Mouse (Mus musculus) ES-Bruce4 (cell line): Measurements from ENCODE around the gene Ctu1.

Experiments
- CTCF ChIP-seq: IDR thresholded peaks from one replicate; pipeline ENCODE4 v1.8.1; 2011; ENCODE audit warnings: low read depth, low read length
- EP300 ChIP-seq: IDR thresholded peaks from 2 replicates; pipeline ENCODE4 v1.6.1; 2011; ENCODE audit warnings: low read depth, low read length; ENCODE audit not compliant: insufficient read depth
- POLR2A ChIP-seq: IDR thresholded peaks from one replicate; pipeline ENCODE4 v1.8.1; 2011; ENCODE audit warnings: low read length; ENCODE audit not compliant: insufficient read depth

- TF ChIP-seq POLR2A, result no peak
- TF ChIP-seq CTCF, result no peak
- TF ChIP-seq EP300, result no peak
Measured at GRCm38 (mm10) chr7:43637118-43637517, 34.7 kb upstream of the Ctu1 start.
